Mouse (Mus musculus): ENCODE data around the gene Tspan32. TPM values are rescaled to one million over a fixed set of nuclear protein-coding genes. Genes with fewer than 3 reads are reported as not detected.

Tspan32 gene
- total RNA-seq, 2 experiments from 2014 or later, result 0.91 to 1.1 TPM

GRCm38 (mm10) chr7:143006756-143007598 is 2.1 kb downstream of the Tspan32 start:
- intact Hi-C loops (cut with DNase I), result loop anchor here (5.0 kb wide), 4 partner anchors 65 to 465 kb away; partner anchors contain the start of gene Slc22a18
- no peak for DNase-seq

- intact Hi-C loops (cut with DNase I), result loop anchor here (1.0 to 5.0 kb wide), 6 partner anchors 46 to 465 kb away; partner anchors contain the start of gene Slc22a18
- DNase-seq, result peak; percentile 95 to 98
These were observed 2.9 kb downstream of the Tspan32 start for GRCm38 (mm10) chr7:143007599-143008369.

GRCm38 (mm10) chr7:143008370-143008926 is 3.6 kb downstream of the Tspan32 start:
- intact Hi-C loops (cut with DNase I), result loop anchor here (1.0 to 5.0 kb wide), 6 partner anchors 45 to 464 kb away; partner anchors contain the start of gene Slc22a18
- DNase-seq, result peak; percentile 57 to 66

GRCm38 (mm10) chr7:143008996-143009665 is 4.3 kb downstream of the Tspan32 start:
- peak; percentile 54 to 72 for DNase-seq
- intact Hi-C loops (cut with DNase I), result loop anchor here (1.0 to 5.0 kb wide), 6 partner anchors 44 to 463 kb away; partner anchors contain the start of gene Slc22a18

- intact Hi-C loops (cut with DNase I), result loop anchor here (5.0 kb wide), 4 partner anchors 62 to 462 kb away; partner anchors contain the start of gene Slc22a18
- no peak for DNase-seq
These were observed 5.2 kb downstream of the Tspan32 start for GRCm38 (mm10) chr7:143009996-143010395.

GRCm38 (mm10) chr7:143011226-143011625 is 6.4 kb downstream of the Tspan32 start:
- DNase-seq, result no peak
- intact Hi-C loops (cut with DNase I), result no loop called here

- DNase-seq, result no peak
These were observed 7.5 kb downstream of the Tspan32 start for GRCm38 (mm10) chr7:143012230-143012875.

GRCm38 (mm10) chr7:143013420-143014178 is 8.8 kb downstream of the Tspan32 start:
- intact Hi-C loops (cut with DNase I), result no loop called here
- peak; percentile 79 to 86 for DNase-seq

More at GRCm38 (mm10) chr7:143012230-143012875, 7.5 kb downstream of the Tspan32 start:
- intact Hi-C loops (cut with DNase I), result no loop called here

GRCm38 (mm10) chr7:143014862-143015659 is 10.2 kb downstream of the Tspan32 start:
- intact Hi-C loops (cut with DNase I), result no loop called here
- DNase-seq, result peak; percentile 57 to 65

- intact Hi-C loops (cut with DNase I), result no loop called here
These were observed 11.0 kb downstream of the Tspan32 start for GRCm38 (mm10) chr7:143015755-143016423.

GRCm38 (mm10) chr7:143016424-143017142 is 11.7 kb downstream of the Tspan32 start:
- DNase-seq, result no peak
- intact Hi-C loops (cut with DNase I), result no loop called here

More at GRCm38 (mm10) chr7:143015755-143016423, 11.0 kb downstream of the Tspan32 start:
- peak; percentile 77 to 90 for DNase-seq

GRCm38 (mm10) chr7:143017181-143017580 is 12.3 kb downstream of the Tspan32 start:
- intact Hi-C loops (cut with DNase I), result no loop called here
- no peak for DNase-seq

- no peak for DNase-seq
- intact Hi-C loops (cut with DNase I), result no loop called here
These were observed 15.2 kb downstream of the Tspan32 start for GRCm38 (mm10) chr7:143020040-143020439.

GRCm38 (mm10) chr7:143020764-143021163 is 15.9 kb downstream of the Tspan32 start:
- DNase-seq, result no peak
- intact Hi-C loops (cut with DNase I), result no loop called here

GRCm38 (mm10) chr7:143021356-143022164 is 16.7 kb downstream of the Tspan32 start:
- intact Hi-C loops (cut with DNase I), result no loop called here
- DNase-seq, result no peak

- intact Hi-C loops (cut with DNase I), result no loop called here
- DNase-seq, result no peak
These were observed 18.7 kb downstream of the Tspan32 start for GRCm38 (mm10) chr7:143023499-143023898.

Data from heart, postnatal 14 days (tissue).